Mouse (Mus musculus): Measurements from ENCODE around the gene Tceal1. TPM values are rescaled to one million over a fixed set of nuclear protein-coding genes. Genes with fewer than 3 reads are reported as not detected.

Gene Tceal1
- polyA plus RNA-seq, 1 experiment from 2014 or later: 11.5 TPM

DNA sequence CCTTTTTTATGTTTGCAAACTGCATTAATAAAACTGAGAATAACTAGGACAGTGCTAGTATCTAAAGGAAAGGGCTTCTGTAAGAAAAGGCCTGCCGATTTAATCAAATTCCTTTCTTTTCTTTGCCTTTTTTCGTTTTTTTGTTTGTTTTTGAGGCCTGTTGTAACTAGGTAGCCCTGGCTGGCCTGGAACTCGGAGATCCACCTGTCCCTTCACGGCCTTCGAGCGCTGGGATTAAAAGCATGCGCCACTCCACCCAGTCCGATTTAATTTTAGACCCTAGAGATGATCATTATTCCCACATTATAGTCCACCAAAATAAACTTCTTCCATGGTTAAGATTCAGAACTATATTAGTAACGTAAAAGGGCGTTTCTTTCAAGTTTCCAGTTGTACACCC lies 34.5 kb downstream of the Tceal1 start:
- H3K36me3 ChIP-seq (replicated peaks; ENCODE audit: control insufficient read depth, insufficient read depth, low read depth, low read length): no peaks in the 10 kb centered on the region
- no peak for DNase-seq (ENCODE audit: low spot score)
- H3K9me3 ChIP-seq (replicated peaks; ENCODE audit: control insufficient read depth, low read length): no peaks in the 10 kb centered on the region
- H3K4me1 ChIP-seq (ENCODE audit: control insufficient read depth, insufficient read depth, low read length): no peaks in the 10 kb centered on the region
- no peak for ATAC-seq (replicated peaks; ENCODE audit: insufficient number of reproducible peaks, low FRiP score, low TSS enrichment, low read depth)
- peak overlapping the region; percentile 33 for H3K4me2 ChIP-seq (ENCODE audit: low read depth, low read length)
- no peaks in the 10 kb centered on the region for H3K27me3 ChIP-seq (ENCODE audit: control insufficient read depth, insufficient read depth, low read length)
- peak overlapping the region; percentile 39 for H3K4me3 ChIP-seq (ENCODE audit: low read depth, low read length)
- H3K27ac ChIP-seq (replicated peaks; ENCODE audit: low read depth, low read length): no peak overlapping the region; the same call in 1 of the 2 replicates
- 31% methylated on average over 10 of the region's 10 CpGs for WGBS
- peak overlapping the region; percentile 66 for H3K9ac ChIP-seq (replicated peaks; ENCODE audit: low read length)

DNA sequence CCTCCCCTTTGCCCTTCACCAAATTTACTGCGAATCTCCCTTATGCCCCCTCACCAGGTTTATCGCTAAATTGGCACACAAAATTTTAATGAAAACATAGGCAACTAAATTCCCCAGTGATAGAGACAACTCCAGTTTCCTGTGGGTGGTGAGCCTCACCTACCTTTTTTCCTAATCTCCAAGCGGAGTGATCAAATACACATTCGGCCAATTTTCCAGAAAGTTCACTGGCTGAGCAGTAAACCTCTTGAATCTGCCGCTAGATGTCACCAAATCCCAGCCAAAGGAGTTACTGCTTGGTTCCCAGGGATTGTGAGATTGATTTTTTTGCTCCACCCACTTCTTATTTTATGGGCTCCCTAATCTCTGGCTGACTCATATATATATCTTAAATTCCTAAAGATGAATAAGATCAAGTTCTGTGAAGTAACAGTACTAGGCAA lies 34.9 kb downstream of the Tceal1 start:
- ATAC-seq (replicated peaks; ENCODE audit: insufficient number of reproducible peaks, low FRiP score, low TSS enrichment, low read depth) (no peak), DNase-seq (ENCODE audit: low spot score) (peak; percentile 77)
- Histone ChIP-seq H3K27ac (replicated peaks; ENCODE audit: low read depth, low read length) (no peak overlapping the region; the same call in 1 of the 2 replicates), H3K4me3 (ENCODE audit: low read depth, low read length) (peak overlapping the region; percentile 39), H3K9me3 (replicated peaks; ENCODE audit: control insufficient read depth, low read length) (no peaks in the 10 kb centered on the region), H3K9ac (replicated peaks; ENCODE audit: low read length) (peak overlapping the region; percentile 66; the same call in 1 of the 2 replicates), H3K4me2 (ENCODE audit: low read depth, low read length) (peak overlapping the region; percentile 33), H3K4me1 (ENCODE audit: control insufficient read depth, insufficient read depth, low read length) (no peaks in the 10 kb centered on the region), H3K36me3 (replicated peaks; ENCODE audit: control insufficient read depth, insufficient read depth, low read depth, low read length) (no peaks in the 10 kb centered on the region), H3K27me3 (ENCODE audit: control insufficient read depth, insufficient read depth, low read length) (no peaks in the 10 kb centered on the region)
- 24% methylated on average over 5 of the region's 5 CpGs for WGBS

DNA sequence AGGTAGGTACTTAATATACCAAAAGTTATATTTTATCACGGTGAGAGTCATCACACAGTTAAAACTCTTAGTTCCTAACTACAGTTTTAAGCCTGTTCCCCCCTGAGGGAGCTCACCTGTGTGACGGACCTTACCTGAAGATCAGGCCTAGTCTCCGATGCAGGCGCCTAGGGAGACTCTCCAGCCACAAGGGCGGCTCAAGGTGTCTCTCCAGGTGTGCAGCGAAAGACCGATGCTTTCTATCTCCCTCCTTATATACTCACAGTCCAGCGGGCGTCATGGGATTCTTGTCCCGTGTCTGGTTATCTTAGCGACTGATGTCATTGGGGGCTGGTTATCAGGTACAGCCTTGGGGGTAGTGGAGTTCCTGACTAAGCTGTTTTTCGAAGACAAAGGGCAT lies 35.7 kb downstream of the Tceal1 start, which contains the start of gene Morf4l2:
Gene Morf4l2 (minus strand): TSS at position 232 of the 400 bp plus-strand sequence.
- WGBS: 84% methylated on average over 12 of the region's 12 CpGs
- Histone ChIP-seq H3K4me3 (ENCODE audit: low read depth, low read length) (peak within 1 kb of the TSS; percentile 39), H3K9me3 (replicated peaks; ENCODE audit: control insufficient read depth, low read length) (no peaks in the 10 kb centered on the region), H3K27ac (replicated peaks; ENCODE audit: low read depth, low read length) (no peak within 1 kb of the TSS; the same call in 1 of the 2 replicates), H3K27me3 (ENCODE audit: control insufficient read depth, insufficient read depth, low read length) (no peaks in the 10 kb centered on the region), H3K9ac (replicated peaks; ENCODE audit: low read length) (peak within 1 kb of the TSS; percentile 66; the same call in 1 of the 2 replicates), H3K36me3 (replicated peaks; ENCODE audit: control insufficient read depth, insufficient read depth, low read depth, low read length) (no peaks in the 10 kb centered on the region), H3K4me2 (ENCODE audit: low read depth, low read length) (peak within 1 kb of the TSS; percentile 33), H3K4me1 (ENCODE audit: control insufficient read depth, insufficient read depth, low read length) (no peaks in the 10 kb centered on the region)
- no peak for DNase-seq (ENCODE audit: low spot score)
- no peak for ATAC-seq (replicated peaks; ENCODE audit: insufficient number of reproducible peaks, low FRiP score, low TSS enrichment, low read depth)

DNA sequence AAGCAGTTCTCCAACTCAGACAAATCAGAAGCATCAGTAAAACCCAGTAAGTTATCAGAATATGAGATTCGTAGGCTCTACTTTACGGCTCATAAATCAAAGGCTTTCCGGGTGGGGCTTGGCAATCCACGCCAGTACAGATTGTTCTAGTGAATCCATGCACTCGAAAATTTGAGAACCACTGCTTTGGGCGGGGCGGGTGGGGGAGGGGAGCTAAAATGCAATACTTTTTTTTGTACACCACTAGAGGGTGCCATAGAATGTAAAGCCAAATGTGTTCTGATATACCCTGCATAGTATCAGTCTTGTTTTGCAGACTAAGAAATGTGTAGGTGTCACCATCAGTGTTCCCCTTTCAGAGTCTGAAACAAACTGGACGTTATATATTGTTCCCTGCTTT lies 36.9 kb downstream of the Tceal1 start:
- no peak overlapping the region for H3K9ac ChIP-seq (replicated peaks; ENCODE audit: low read length)
- H3K9me3 ChIP-seq (replicated peaks; ENCODE audit: control insufficient read depth, low read length): no peaks in the 10 kb centered on the region
- H3K27me3 ChIP-seq (ENCODE audit: control insufficient read depth, insufficient read depth, low read length): no peaks in the 10 kb centered on the region
- H3K4me3 ChIP-seq (ENCODE audit: low read depth, low read length): no peak overlapping the region
- no peaks in the 10 kb centered on the region; the same call in 1 of the 2 replicates for H3K36me3 ChIP-seq (replicated peaks; ENCODE audit: control insufficient read depth, insufficient read depth, low read depth, low read length)
- 66% methylated on average over 8 of the region's 8 CpGs for WGBS
- H3K4me2 ChIP-seq (ENCODE audit: low read depth, low read length): no peak overlapping the region
- no peak overlapping the region for H3K27ac ChIP-seq (replicated peaks; ENCODE audit: low read depth, low read length)
- peak; percentile 8 for DNase-seq (ENCODE audit: low spot score)
- no peaks in the 10 kb centered on the region for H3K4me1 ChIP-seq (ENCODE audit: control insufficient read depth, insufficient read depth, low read length)
- ATAC-seq (replicated peaks; ENCODE audit: insufficient number of reproducible peaks, low FRiP score, low TSS enrichment, low read depth): no peak

DNA sequence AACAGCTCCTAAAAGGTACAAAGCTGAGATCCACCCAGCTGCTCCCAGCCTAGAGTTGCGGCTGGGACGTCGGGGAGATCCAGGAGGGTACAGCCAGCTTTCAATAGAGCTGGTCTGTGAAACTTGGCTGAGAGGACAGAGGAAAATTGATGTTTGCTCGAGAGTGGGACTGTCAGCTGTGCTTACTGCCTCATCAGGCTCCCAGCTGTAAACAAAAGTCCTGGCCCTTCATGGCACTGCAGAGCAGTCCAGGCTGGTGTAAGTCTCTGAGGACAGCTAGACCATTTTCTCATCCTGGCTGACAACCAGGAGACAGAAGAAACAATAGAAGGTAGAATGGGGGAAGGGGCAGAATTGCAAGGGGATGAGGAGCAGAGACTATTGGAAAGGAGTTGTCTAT lies 41.5 kb downstream of the Tceal1 start:
- no peak for DNase-seq (ENCODE audit: low spot score)
- no peak overlapping the region for H3K4me3 ChIP-seq (ENCODE audit: low read depth, low read length)
- H3K4me1 ChIP-seq (ENCODE audit: control insufficient read depth, insufficient read depth, low read length): no peaks in the 10 kb centered on the region
- no peak overlapping the region for H3K4me2 ChIP-seq (ENCODE audit: low read depth, low read length)
- no peaks in the 10 kb centered on the region for H3K9me3 ChIP-seq (replicated peaks; ENCODE audit: control insufficient read depth, low read length)
- no peaks in the 10 kb centered on the region for H3K27me3 ChIP-seq (ENCODE audit: control insufficient read depth, insufficient read depth, low read length)
- H3K27ac ChIP-seq (replicated peaks; ENCODE audit: low read depth, low read length): no peak overlapping the region
- no peaks in the 10 kb centered on the region; the same call in 1 of the 2 replicates for H3K36me3 ChIP-seq (replicated peaks; ENCODE audit: control insufficient read depth, insufficient read depth, low read depth, low read length)
- ATAC-seq (replicated peaks; ENCODE audit: insufficient number of reproducible peaks, low FRiP score, low TSS enrichment, low read depth): no peak
- no peak overlapping the region for H3K9ac ChIP-seq (replicated peaks; ENCODE audit: low read length)
- WGBS: 81% methylated on average over 4 of the region's 4 CpGs

DNA sequence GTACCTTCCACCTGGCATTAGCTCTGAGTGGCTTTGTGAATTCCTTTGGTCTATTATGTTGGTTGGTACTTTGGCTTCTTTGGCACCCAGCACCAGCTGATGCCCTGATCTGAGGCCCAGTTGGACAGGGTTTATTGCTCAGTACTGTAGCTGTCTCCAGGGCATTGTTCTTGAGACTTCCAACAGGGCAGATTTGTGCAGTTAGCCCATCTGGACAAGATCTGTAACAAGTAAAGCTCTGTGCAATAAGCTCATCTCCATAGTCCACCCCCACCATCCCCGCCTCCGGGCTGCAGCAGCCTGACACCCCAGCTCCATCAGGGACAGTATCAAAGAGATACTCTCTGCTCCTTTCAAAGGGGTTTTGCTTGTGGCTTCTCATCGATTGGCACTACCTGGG lies 47.7 kb downstream of the Tceal1 start:
- Histone ChIP-seq H3K4me3 (ENCODE audit: low read depth, low read length) (no peak overlapping the region), H3K4me2 (ENCODE audit: low read depth, low read length) (no peak overlapping the region), H3K4me1 (ENCODE audit: control insufficient read depth, insufficient read depth, low read length) (no peaks in the 10 kb centered on the region), H3K9me3 (replicated peaks; ENCODE audit: control insufficient read depth, low read length) (no peaks in the 10 kb centered on the region), H3K27me3 (ENCODE audit: control insufficient read depth, insufficient read depth, low read length) (no peaks in the 10 kb centered on the region), H3K9ac (replicated peaks; ENCODE audit: low read length) (no peak overlapping the region), H3K27ac (replicated peaks; ENCODE audit: low read depth, low read length) (no peak overlapping the region), H3K36me3 (replicated peaks; ENCODE audit: control insufficient read depth, insufficient read depth, low read depth, low read length) (no peaks in the 10 kb centered on the region)
- no peak for DNase-seq (ENCODE audit: low spot score)
- no peak for ATAC-seq (replicated peaks; ENCODE audit: insufficient number of reproducible peaks, low FRiP score, low TSS enrichment, low read depth)
- WGBS: 92% methylated on average over 3 of the region's 3 CpGs

Other genes starting within 250 kb of the Tceal1 start
- gene Kir3dl1, start 190.0 kb upstream of the Tceal1 start, polyA plus RNA-seq (2014; fragmentation: Nextera tagmentation; extraction: Ambion mirVana): not detected in 2 replicates
- not detected in 2 replicates for gene Kir3dl2, start 163.9 kb upstream of the Tceal1 start, polyA plus RNA-seq (2014; fragmentation: Nextera tagmentation; extraction: Ambion mirVana)
- 6.7 and 8.2 TPM in 2 replicates for gene Tceal3, start 117.1 kb upstream of the Tceal1 start, polyA plus RNA-seq (2014; fragmentation: Nextera tagmentation; extraction: Ambion mirVana)
- 688 and 708 TPM in 2 replicates for gene Morf4l2, start 35.7 kb downstream of the Tceal1 start, polyA plus RNA-seq (2014; fragmentation: Nextera tagmentation; extraction: Ambion mirVana)
- gene Glra4, start 72.2 kb downstream of the Tceal1 start, polyA plus RNA-seq (2014; fragmentation: Nextera tagmentation; extraction: Ambion mirVana): 0.14 TPM in 1 of 2 replicates, not detected in the other
- gene Plp1, start 114.7 kb downstream of the Tceal1 start, polyA plus RNA-seq (2014; fragmentation: Nextera tagmentation; extraction: Ambion mirVana): 15.8 and 16.0 TPM in 2 replicates
- 0.77 and 1.6 TPM in 2 replicates for gene Rab9b, start 160.8 kb downstream of the Tceal1 start, polyA plus RNA-seq (2014; fragmentation: Nextera tagmentation; extraction: Ambion mirVana)
- not detected in 2 replicates for gene H2bfm, start 219.3 kb downstream of the Tceal1 start, polyA plus RNA-seq (2014; fragmentation: Nextera tagmentation; extraction: Ambion mirVana)